Mouse (Mus musculus): ENCODE measurements at regions not wholly inside any gene's neighbourhood (a gene's known extent, or its start where the extent isn't known, plus 50 kb on each side); places are given as distances from the start of the nearest gene placed in this dataset.
A peak's percentile ranks its signal among the peaks of the same experiment; 100 is the strongest.

GRCm38 (mm10) chr14:76625589-76626368 is 69.1 kb upstream of the Serp2 start:
- TF ChIP-seq EP300 (IDR thresholded peaks at IDR 0.05; ENCODE audit: low read depth), result no peak
- no peak for TF ChIP-seq CTCF (IDR thresholded peaks at IDR 0.05; ENCODE audit: low read depth)
- Histone ChIP-seq H3K9ac (replicated peaks) (no peak overlapping the region), H3K4me2 (ENCODE audit: low read depth) (no peak overlapping the region), H3K4me1 (replicated peaks; ENCODE audit: control insufficient read depth in 2 of 2, insufficient read depth in 2 of 2, low read length in 1 of 2) (peaks cover 7 to 42% of the 10 kb centered on the region in 2 experiments), H3K9me3 (ENCODE audit: control insufficient read depth, low read length) (no peaks in the 10 kb centered on the region), H3K27ac (no peak overlapping the region), H3K36me3 (replicated peaks; ENCODE audit: control insufficient read depth, insufficient read depth, low read depth) (no peaks in the 10 kb centered on the region), H3K27me3 (ENCODE audit: control insufficient read depth, insufficient read depth, low read length) (no peaks in the 10 kb centered on the region), H3K4me3 (ENCODE audit: insufficient read depth in 1 of 2, low read depth in 2 of 2, low read length in 2 of 2) (no peak overlapping the region)
- DNase-seq (ENCODE audit: low read depth in 3 of 3, low spot score in 3 of 3) (no peak), ATAC-seq (ENCODE audit: insufficient read depth) (no peak)
- WGBS (ENCODE audit: insufficient replicate concordance), result 52% methylated on average over 10 of the region's 10 CpGs

- Histone ChIP-seq H3K9ac (replicated peaks) (no peak overlapping the region), H3K27ac (no peak overlapping the region), H3K9me3 (ENCODE audit: control insufficient read depth, low read length) (no peaks in the 10 kb centered on the region), H3K4me2 (ENCODE audit: low read depth) (no peak overlapping the region), H3K27me3 (ENCODE audit: control insufficient read depth, insufficient read depth, low read length) (no peaks in the 10 kb centered on the region), H3K4me3 (ENCODE audit: insufficient read depth in 1 of 2, low read depth in 2 of 2, low read length in 2 of 2) (no peak overlapping the region), H3K4me1 (replicated peaks; ENCODE audit: control insufficient read depth in 2 of 2, insufficient read depth in 2 of 2, low read length in 1 of 2) (peaks cover 7 to 38% of the 10 kb centered on the region in 2 experiments), H3K36me3 (replicated peaks; ENCODE audit: control insufficient read depth, insufficient read depth, low read depth) (no peaks in the 10 kb centered on the region)
- WGBS (ENCODE audit: insufficient replicate concordance), result 46% methylated on average over 7 of the region's 7 CpGs
- DNase-seq (ENCODE audit: low read depth in 3 of 3, low spot score in 3 of 3) (no peak), ATAC-seq (ENCODE audit: insufficient read depth) (no peak)
- TF ChIP-seq EP300 (IDR thresholded peaks at IDR 0.05; ENCODE audit: low read depth) (no peak), CTCF (IDR thresholded peaks at IDR 0.05; ENCODE audit: low read depth) (no peak)
These were observed 68.1 kb upstream of the Serp2 start for GRCm38 (mm10) chr14:76624626-76625378.

- no peak for TF ChIP-seq CTCF (IDR thresholded peaks at IDR 0.05; ENCODE audit: low read depth)
- TF ChIP-seq EP300 (IDR thresholded peaks at IDR 0.05; ENCODE audit: low read depth), result no peak
- ATAC-seq (ENCODE audit: insufficient read depth), result no peak
- Histone ChIP-seq H3K4me1 (replicated peaks; ENCODE audit: control insufficient read depth in 2 of 2, insufficient read depth in 2 of 2, low read length in 1 of 2) (peaks cover 7 to 40% of the 10 kb centered on the region in 2 experiments), H3K36me3 (replicated peaks; ENCODE audit: control insufficient read depth, insufficient read depth, low read depth) (no peaks in the 10 kb centered on the region), H3K4me2 (ENCODE audit: low read depth) (no peak overlapping the region), H3K9me3 (ENCODE audit: control insufficient read depth, low read length) (no peaks in the 10 kb centered on the region), H3K4me3 (ENCODE audit: insufficient read depth in 1 of 2, low read depth in 2 of 2, low read length in 2 of 2) (no peak overlapping the region), H3K27me3 (ENCODE audit: control insufficient read depth, insufficient read depth, low read length) (no peaks in the 10 kb centered on the region), H3K9ac (replicated peaks) (no peak overlapping the region), H3K27ac (no peak overlapping the region)
- 20% methylated on average over 10 of the region's 10 CpGs for WGBS (ENCODE audit: insufficient replicate concordance)
- no peak for DNase-seq (ENCODE audit: low read depth in 3 of 3, low spot score in 3 of 3)
These were observed 66.8 kb upstream of the Serp2 start for GRCm38 (mm10) chr14:76623371-76623988.

- H3K4me3 ChIP-seq (ENCODE audit: insufficient read depth in 1 of 2, low read depth in 2 of 2, low read length in 2 of 2), result no peak overlapping the region
- H3K27me3 ChIP-seq (ENCODE audit: control insufficient read depth, insufficient read depth, low read length), result no peaks in the 10 kb centered on the region
- H3K9me3 ChIP-seq (ENCODE audit: control insufficient read depth, low read length), result no peaks in the 10 kb centered on the region
- TF ChIP-seq EP300 (IDR thresholded peaks at IDR 0.05; ENCODE audit: low read depth), result no peak
- no peak for TF ChIP-seq CTCF (IDR thresholded peaks at IDR 0.05; ENCODE audit: low read depth)
- DNase-seq (ENCODE audit: low read depth in 3 of 3, low spot score in 3 of 3), result no peak
- WGBS (ENCODE audit: insufficient replicate concordance), result 15% methylated on average over 11 of the region's 11 CpGs
- H3K36me3 ChIP-seq (replicated peaks; ENCODE audit: control insufficient read depth, insufficient read depth, low read depth), result no peaks in the 10 kb centered on the region
- H3K27ac ChIP-seq, result no peak overlapping the region
- H3K9ac ChIP-seq (replicated peaks), result no peak overlapping the region
- H3K4me1 ChIP-seq (replicated peaks; ENCODE audit: control insufficient read depth in 2 of 2, insufficient read depth in 2 of 2, low read length in 1 of 2), result peaks cover 7 to 40% of the 10 kb centered on the region in 2 experiments
- H3K4me2 ChIP-seq (ENCODE audit: low read depth), result peak overlapping the region; percentile 14; the same call in 1 of the 2 replicates
- no peak for ATAC-seq (ENCODE audit: insufficient read depth)
These were observed 66.1 kb upstream of the Serp2 start for GRCm38 (mm10) chr14:76622634-76623291.

Data from liver, embryonic 14.5 days (tissue).